Mouse (Mus musculus): Measurements from ENCODE around the gene Lmbrd1. TPM values are rescaled to one million over a fixed set of nuclear protein-coding genes. Genes with fewer than 3 reads are reported as not detected.
"Not testable (repeated sequence)": the region's sequence is repeated elsewhere in the genome, so short reads cannot be mapped to it uniquely, and the experiment has no call there.

Gene Lmbrd1
- polyA plus RNA-seq (2012; rRNA removed) = 60.3 and 73.9 TPM in 2 replicates

DNA sequence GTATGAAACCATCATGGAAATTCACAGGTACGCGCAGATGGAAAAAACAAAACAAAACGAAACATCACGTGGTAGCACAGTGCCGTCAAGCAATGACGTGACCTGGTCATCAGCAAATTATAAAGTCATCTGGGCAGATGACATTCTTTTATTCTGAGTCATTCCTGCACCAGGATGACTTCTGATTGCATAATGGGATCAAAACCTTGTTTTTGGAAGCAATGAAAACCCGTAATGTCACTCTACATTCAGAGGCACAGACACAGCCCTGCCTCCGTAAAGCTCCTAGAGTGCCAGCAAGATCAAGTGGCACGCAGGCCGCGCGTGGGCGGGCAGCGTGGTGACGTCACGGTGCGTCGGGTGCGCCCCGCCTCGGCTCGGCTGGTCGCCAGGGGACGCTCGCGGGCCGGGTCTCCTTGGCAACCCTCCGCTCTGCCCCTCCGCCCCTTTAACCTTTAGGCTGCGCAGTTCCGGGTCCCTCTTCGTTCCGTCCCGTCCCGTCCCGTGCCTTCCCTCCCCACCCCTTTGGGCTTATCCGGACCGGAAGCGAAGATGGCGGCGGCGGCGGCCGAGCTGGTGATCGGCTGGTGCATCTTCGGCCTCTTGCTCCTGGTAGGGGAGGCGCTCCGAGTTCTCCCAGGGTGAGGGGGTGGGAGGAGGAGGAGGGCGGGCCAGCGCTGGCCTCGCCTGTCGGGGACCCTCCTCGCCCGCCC is at the start of gene Lmbrd1:
Lmbrd1 (plus strand) TSS at position 426 of the 713 bp plus-strand sequence.
- Histone ChIP-seq H3K27ac (ENCODE audit: control insufficient read depth, insufficient read depth, low read depth, low read length) (peak within 1 kb of the TSS; percentile 92), H3K4me3 (ENCODE audit: control insufficient read depth, low read depth, low read length) (peak within 1 kb of the TSS; percentile 97), H3K27me3 (ENCODE audit: control insufficient read depth, insufficient read depth, low read length) (no peaks in the 10 kb centered on the region), H3K36me3 (ENCODE audit: control insufficient read depth, insufficient read depth, low read length) (no peaks in the 10 kb centered on the region), H3K4me1 (ENCODE audit: control insufficient read depth, insufficient read depth, low read length) (peaks cover 2% of the 10 kb centered on the region)
- peak; percentile 53 for TF ChIP-seq POLR2A (IDR thresholded peaks at IDR 0.05; ENCODE audit: control insufficient read depth, low read depth, low read length)
- peak; percentile 73; the same call in 1 of the 2 replicates for TF ChIP-seq CTCF (IDR thresholded peaks at IDR 0.05; ENCODE audit: control insufficient read depth, insufficient read depth, insufficient replicate concordance, low read depth, low read length)

DNA sequence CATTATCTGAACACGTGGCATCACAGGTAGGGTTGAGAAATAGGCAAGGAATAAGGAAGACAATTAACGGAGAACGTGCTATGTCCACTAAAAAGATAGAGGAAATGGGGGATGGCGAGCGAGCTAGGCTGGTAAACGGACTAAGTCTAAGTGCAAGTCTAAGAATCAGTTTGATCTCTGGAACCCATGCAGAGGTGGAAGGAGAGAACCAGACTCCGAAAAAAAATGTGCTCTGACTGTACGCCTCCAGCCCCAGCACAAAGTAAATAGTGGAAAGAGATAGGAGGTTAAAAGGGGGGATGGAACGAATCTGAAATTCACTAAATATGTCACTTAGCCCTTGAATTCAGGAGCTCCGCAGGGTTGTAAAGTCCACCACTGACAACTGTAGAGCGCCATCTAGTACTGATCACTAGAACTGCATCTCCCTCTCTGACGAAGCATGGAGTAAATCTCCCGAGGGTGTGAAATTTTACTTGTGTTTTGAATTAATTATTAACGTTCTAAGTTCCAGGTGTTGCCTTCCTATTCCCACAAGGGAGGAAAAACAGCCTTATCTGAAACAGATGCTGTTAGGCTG is 44.8 kb upstream of the Lmbrd1 start:
- no peaks in the 10 kb centered on the region for H3K27me3 ChIP-seq (ENCODE audit: control insufficient read depth, insufficient read depth, low read length)
- H3K4me3 ChIP-seq (ENCODE audit: control insufficient read depth, low read depth, low read length) = no peak overlapping the region
- no peak overlapping the region for H3K27ac ChIP-seq (ENCODE audit: control insufficient read depth, insufficient read depth, low read depth, low read length)
- TF ChIP-seq POLR2A (IDR thresholded peaks at IDR 0.05; ENCODE audit: control insufficient read depth, low read depth, low read length) (no peak), CTCF (IDR thresholded peaks at IDR 0.05; ENCODE audit: control insufficient read depth, insufficient read depth, insufficient replicate concordance, low read depth, low read length) (no peak)
- H3K4me1 ChIP-seq (ENCODE audit: control insufficient read depth, insufficient read depth, low read length) = no peaks in the 10 kb centered on the region
- no peaks in the 10 kb centered on the region for H3K36me3 ChIP-seq (ENCODE audit: control insufficient read depth, insufficient read depth, low read length)

DNA sequence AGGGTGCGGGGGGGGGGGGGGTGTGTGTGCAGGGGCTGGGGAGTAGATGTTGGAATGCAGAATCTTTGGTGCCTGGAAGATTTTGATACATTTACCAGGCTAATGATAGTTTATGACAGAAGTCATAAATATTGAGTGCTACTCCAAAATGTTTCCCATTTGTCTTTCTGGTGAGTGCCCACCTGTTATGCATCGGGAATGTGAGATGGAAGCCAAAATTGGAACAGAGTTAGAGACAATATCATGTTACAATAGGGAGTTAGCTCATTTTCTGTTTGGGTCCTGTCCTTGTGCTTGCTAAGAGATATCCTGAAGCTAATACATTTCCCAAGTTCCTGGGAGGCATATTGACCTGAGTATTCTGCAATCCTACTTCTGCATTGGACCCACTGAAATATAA is 28.3 kb upstream of the Lmbrd1 start:
- TF ChIP-seq CTCF (IDR thresholded peaks at IDR 0.05; ENCODE audit: control insufficient read depth, insufficient read depth, insufficient replicate concordance, low read depth, low read length) = no peak
- Histone ChIP-seq H3K36me3 (ENCODE audit: control insufficient read depth, insufficient read depth, low read length) (no peaks in the 10 kb centered on the region), H3K27ac (ENCODE audit: control insufficient read depth, insufficient read depth, low read depth, low read length) (no peak overlapping the region), H3K4me3 (ENCODE audit: control insufficient read depth, low read depth, low read length) (no peak overlapping the region), H3K27me3 (ENCODE audit: control insufficient read depth, insufficient read depth, low read length) (no peaks in the 10 kb centered on the region), H3K4me1 (ENCODE audit: control insufficient read depth, insufficient read depth, low read length) (no peaks in the 10 kb centered on the region)

DNA sequence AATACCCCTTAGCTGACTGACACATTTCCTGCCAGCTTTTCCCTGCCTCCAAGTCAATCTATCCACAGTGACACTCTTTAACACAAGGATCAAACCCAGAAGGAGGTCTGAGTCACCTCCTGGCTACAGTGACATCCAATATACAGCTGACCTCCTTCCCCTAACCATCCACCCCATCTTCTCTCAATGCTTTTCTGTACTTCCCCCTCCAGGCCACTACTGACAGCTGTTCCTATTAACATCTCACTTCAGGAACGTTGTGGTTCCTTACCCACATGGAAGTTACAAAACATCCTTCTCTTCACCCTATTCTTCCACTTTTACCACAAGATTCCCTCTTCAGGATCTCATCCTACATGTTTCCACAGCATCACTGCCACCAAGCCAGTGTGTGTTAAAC is 18.5 kb upstream of the Lmbrd1 start:
- Histone ChIP-seq H3K4me3 (ENCODE audit: control insufficient read depth, low read depth, low read length) (no peak overlapping the region), H3K27me3 (ENCODE audit: control insufficient read depth, insufficient read depth, low read length) (no peaks in the 10 kb centered on the region), H3K36me3 (ENCODE audit: control insufficient read depth, insufficient read depth, low read length) (no peaks in the 10 kb centered on the region), H3K4me1 (ENCODE audit: control insufficient read depth, insufficient read depth, low read length) (no peaks in the 10 kb centered on the region), H3K27ac (ENCODE audit: control insufficient read depth, insufficient read depth, low read depth, low read length) (no peak overlapping the region)
- TF ChIP-seq CTCF (IDR thresholded peaks at IDR 0.05; ENCODE audit: control insufficient read depth, insufficient read depth, insufficient replicate concordance, low read depth, low read length) (no peak), POLR2A (IDR thresholded peaks at IDR 0.05; ENCODE audit: control insufficient read depth, low read depth, low read length) (no peak)

DNA sequence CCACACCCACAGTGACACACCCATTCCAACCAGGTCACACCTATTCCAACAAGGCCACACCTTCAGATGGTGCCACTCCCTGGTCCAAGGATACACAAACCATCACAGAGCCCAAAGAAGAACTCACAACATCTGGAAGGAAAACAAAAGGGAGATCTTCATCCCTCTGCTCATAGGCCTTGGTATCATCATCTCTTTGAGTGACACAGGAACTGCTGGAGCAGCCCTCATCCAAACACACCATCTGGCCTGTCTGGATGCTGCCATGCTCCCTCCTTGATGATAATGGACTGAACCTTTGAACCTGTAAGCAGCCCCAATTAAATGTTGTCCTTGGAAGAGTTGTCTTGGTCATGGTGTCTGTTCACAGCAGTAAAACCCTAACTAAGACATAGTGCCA is 17.8 kb upstream of the Lmbrd1 start:
- not testable (repeated sequence) for H3K27ac ChIP-seq (ENCODE audit: control insufficient read depth, insufficient read depth, low read depth, low read length); H3K4me3 ChIP-seq (ENCODE audit: control insufficient read depth, low read depth, low read length); H3K27me3 ChIP-seq (ENCODE audit: control insufficient read depth, insufficient read depth, low read length); H3K4me1 ChIP-seq (ENCODE audit: control insufficient read depth, insufficient read depth, low read length); H3K36me3 ChIP-seq (ENCODE audit: control insufficient read depth, insufficient read depth, low read length)

DNA sequence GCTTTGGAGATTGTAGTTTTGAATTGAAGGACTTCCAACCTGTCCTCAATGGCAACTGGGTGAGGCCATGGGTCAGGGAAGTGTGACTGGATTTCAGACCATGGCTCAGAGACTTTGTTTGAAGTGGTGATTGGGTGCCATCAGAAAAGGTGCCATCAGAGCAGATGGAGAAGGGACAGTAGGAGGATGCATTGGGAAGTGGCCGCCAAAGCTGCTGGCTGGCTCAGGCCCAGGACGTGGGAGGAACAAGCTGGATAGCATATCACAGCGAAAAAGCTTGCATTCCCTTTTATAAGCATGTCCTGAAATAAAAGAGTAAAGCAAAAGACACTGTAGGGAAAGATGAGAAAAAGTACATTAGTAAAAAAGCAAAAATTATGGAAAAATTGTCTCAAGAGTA is 16.9 kb upstream of the Lmbrd1 start:
- Histone ChIP-seq H3K36me3 (ENCODE audit: control insufficient read depth, insufficient read depth, low read length) (no peaks in the 10 kb centered on the region), H3K4me3 (ENCODE audit: control insufficient read depth, low read depth, low read length) (no peak overlapping the region), H3K27ac (ENCODE audit: control insufficient read depth, insufficient read depth, low read depth, low read length) (no peak overlapping the region), H3K27me3 (ENCODE audit: control insufficient read depth, insufficient read depth, low read length) (no peaks in the 10 kb centered on the region), H3K4me1 (ENCODE audit: control insufficient read depth, insufficient read depth, low read length) (no peaks in the 10 kb centered on the region)
- no peak for TF ChIP-seq CTCF (IDR thresholded peaks at IDR 0.05; ENCODE audit: control insufficient read depth, insufficient read depth, insufficient replicate concordance, low read depth, low read length)

DNA sequence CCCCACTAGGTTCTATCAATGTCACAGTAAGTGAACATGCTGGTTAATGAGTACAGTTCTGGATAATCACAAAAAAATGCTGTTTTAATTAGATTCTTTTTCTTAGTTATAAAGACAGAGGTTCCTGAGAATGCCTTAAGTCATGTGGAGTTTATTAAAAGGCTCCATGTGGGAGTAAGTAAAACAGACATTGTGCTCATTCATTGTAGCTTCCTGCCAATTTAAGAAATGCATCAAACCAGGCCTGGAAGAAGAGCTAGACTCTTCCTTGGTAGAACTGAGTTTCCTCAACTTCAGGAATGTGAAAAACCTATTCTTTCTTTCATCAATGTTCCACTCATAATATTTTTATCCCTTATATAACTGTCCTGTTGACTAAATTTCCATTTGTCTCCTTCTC is 14.3 kb upstream of the Lmbrd1 start:
- no peaks in the 10 kb centered on the region for H3K27me3 ChIP-seq (ENCODE audit: control insufficient read depth, insufficient read depth, low read length)
- no peak overlapping the region for H3K4me3 ChIP-seq (ENCODE audit: control insufficient read depth, low read depth, low read length)
- TF ChIP-seq POLR2A (IDR thresholded peaks at IDR 0.05; ENCODE audit: control insufficient read depth, low read depth, low read length) (no peak), CTCF (IDR thresholded peaks at IDR 0.05; ENCODE audit: control insufficient read depth, insufficient read depth, insufficient replicate concordance, low read depth, low read length) (no peak)
- H3K27ac ChIP-seq (ENCODE audit: control insufficient read depth, insufficient read depth, low read depth, low read length) = no peak overlapping the region
- no peaks in the 10 kb centered on the region for H3K36me3 ChIP-seq (ENCODE audit: control insufficient read depth, insufficient read depth, low read length)
- H3K4me1 ChIP-seq (ENCODE audit: control insufficient read depth, insufficient read depth, low read length) = no peaks in the 10 kb centered on the region

DNA sequence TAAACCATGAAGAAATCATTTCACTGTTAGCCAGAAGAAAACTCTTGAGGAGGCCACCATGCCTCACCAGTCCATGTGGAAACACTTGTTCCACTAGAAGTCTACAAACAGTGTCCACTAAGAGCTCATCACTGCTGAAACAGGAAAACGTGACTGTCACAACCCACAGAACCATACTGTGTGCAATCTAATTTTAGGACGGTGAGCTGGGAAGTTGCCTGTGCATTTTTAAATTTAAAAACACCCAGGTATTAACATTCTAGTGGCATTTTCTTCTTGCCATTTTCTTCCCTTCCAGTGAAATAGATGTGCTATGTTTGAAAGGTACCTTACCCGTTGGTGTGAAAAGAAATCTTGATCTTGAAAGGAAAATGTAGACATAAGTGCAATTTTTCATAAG is 5.2 kb upstream of the Lmbrd1 start:
- Histone ChIP-seq H3K4me3 (ENCODE audit: control insufficient read depth, low read depth, low read length) (no peak overlapping the region), H3K27me3 (ENCODE audit: control insufficient read depth, insufficient read depth, low read length) (no peaks in the 10 kb centered on the region), H3K4me1 (ENCODE audit: control insufficient read depth, insufficient read depth, low read length) (no peaks in the 10 kb centered on the region; the same call in 1 of the 2 replicates), H3K36me3 (ENCODE audit: control insufficient read depth, insufficient read depth, low read length) (no peaks in the 10 kb centered on the region), H3K27ac (ENCODE audit: control insufficient read depth, insufficient read depth, low read depth, low read length) (no peak overlapping the region)
- TF ChIP-seq POLR2A (IDR thresholded peaks at IDR 0.05; ENCODE audit: control insufficient read depth, low read depth, low read length) (no peak), CTCF (IDR thresholded peaks at IDR 0.05; ENCODE audit: control insufficient read depth, insufficient read depth, insufficient replicate concordance, low read depth, low read length) (no peak)

All from testis, adult 2 months (tissue).